Mouse (Mus musculus): ENCODE results near the gene Krtap26-1.

Gene Krtap26-1

DNA sequence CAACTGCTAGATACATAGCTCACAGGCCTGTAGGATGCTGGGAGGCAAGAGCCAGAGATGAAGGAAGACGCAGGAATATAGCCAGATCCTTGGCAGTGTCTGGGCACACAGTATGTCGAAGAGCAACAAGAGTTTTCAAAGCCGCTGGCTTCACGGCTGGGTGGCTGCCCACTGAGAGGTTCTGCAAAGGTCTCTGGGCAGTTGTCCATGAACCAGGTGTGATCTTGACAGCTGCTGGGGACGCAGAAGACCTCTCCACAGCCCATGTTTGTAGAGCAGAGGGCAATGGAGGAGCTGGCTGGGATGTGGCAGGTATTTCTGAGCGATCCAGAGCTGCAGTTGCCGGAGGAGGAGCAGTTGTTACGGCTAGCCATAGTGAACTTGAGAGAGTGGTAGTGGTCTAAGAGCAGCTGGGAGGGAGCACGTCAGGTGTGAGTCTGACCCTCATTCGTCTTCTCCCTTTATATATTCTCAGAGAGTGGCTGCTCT, at the start of gene Krtap26-1:
TSS of gene Krtap26-1 (minus strand) at position 439 of the 489 bp plus-strand sequence.
- no peak for DNase-seq

DNA sequence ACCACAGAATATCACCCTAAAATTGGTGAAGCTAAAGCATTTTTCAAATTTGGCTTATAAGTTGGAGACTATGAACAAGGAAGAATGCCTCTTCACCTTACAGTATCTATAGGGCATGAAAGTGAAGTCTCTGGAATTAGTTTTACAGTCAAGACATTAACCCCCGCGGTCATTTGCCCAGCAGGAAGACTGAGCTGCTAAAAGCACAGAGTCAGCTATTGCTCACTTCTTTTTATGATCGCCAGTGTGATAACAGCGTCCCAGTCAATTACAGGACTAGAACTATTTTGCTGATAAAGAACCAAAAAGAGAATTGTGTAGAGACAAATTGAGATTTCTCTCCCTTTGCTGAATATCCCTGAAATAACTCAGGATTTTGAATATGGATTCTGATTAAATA, 48.7 kb upstream of the Krtap26-1 start:
- DNase-seq, result no peak

DNA sequence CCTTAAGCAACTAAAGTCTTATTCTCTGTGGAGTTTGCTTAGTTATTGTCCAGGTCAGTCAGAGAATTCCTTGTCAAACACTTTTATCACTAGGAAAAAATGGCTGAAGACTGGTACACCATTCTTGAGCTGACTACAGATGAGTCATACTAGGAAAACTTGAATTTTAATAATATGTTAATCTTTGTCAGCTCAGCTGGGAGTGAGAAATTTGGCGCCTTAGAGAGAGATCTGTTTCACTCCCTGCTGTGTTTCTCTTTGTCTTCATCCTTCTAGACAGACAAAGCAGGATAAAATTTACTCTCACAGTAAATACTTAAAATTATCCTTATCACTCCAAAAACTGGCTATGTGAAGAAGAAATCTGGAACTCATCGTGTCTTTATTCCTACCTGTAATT, 33.7 kb upstream of the Krtap26-1 start:
- DNase-seq, result no peak

DNA sequence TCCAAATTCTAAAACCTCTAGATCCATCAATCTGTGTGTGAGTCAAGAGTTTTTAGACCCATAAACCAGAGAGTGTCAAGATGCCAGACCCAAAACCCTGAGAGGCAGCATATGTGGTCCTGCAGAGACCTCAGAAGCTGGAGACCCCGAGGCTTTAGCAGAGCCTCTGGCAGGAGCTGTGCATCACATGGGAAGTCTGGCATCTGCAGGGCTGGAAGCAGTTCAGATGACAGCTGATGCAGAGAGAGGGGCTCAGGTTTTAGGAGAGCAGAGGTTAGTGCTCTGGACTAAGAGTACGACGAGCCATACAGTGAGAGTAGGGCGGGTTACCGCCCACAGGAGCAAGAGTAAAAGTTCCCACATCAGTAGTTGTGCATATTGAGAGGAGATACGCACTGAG, 31.5 kb upstream of the Krtap26-1 start:
- no peak for DNase-seq

DNA sequence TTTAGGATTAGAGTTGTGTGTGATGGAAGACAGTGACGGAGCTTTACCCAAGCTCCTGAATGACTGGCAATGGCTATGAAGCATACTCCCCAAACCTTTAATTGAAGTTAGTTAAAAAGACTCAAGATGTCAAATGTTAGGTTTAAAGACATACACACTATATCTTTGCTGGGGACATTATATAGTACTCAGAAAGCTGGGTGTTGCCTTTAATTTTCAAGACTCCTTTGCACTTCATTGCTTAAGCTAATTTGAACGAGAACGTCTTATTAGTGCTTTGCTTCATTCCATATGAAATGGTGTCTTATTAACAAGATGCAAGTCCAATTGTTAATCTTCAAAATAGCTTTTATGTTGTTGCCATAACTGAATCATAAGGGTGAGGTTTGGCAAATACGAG, 24.0 kb upstream of the Krtap26-1 start, which contains the start of gene Krtap27-1:
TSS of gene Krtap27-1 (minus strand) at position 101 of the 400 bp plus-strand sequence.
- no peak for DNase-seq

DNA sequence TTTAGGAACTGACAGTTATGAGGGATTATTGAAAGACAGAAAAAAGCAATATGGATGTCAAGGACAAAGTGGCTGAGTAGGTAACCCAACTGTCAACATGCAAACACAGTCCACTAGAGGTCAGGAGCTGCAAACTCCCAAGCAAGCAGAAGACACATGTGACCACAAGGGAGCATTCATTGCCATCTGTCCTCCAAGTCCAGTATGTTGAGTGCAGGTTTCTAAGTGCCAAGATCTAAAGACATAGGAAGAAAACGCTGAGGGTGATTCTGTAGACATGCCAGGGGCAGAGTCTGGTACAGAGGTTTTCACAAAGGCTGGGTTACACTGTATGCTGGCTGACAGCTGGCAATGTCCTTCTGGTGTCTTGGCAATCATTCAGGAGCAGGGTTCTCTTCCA, 9.8 kb upstream of the Krtap26-1 start:
- no peak for DNase-seq

DNA sequence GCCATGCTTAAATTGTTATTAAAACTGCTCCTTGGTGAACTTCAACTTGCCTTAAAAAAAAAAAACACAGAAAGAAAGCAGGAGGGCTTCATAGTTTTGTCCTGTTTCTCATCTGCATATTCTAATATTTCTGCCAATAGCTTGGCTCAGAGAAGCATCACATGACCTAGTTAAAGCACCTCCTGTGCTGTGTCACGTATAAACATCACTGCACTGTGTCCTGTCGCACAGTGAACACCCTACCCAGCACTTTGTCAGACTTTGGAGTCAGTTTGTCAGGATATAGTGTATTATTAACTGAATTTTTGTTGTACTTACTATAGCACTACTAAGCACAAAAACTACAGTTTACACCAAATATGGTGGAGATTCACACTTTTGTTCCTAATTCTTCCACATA, 4.4 kb upstream of the Krtap26-1 start:
- DNase-seq, result no peak

DNA sequence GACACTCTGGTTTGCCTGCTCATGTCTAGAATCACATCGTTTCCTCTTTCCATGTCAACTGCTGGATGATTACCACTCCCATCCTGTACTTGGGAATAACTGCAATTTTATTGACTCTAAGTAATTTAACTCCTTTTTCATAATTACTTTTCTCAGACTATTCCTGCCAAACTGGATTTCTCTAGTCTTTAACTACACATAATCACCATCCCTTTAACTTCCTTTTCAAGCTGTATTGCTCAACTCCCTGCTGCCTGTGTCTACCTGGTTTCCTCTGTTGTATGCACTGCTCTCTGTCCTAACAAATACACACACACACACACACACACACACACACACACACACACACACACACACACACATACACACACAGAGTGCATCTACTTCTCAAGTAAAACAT, 3.5 kb upstream of the Krtap26-1 start:
- DNase-seq, result no peak

DNA sequence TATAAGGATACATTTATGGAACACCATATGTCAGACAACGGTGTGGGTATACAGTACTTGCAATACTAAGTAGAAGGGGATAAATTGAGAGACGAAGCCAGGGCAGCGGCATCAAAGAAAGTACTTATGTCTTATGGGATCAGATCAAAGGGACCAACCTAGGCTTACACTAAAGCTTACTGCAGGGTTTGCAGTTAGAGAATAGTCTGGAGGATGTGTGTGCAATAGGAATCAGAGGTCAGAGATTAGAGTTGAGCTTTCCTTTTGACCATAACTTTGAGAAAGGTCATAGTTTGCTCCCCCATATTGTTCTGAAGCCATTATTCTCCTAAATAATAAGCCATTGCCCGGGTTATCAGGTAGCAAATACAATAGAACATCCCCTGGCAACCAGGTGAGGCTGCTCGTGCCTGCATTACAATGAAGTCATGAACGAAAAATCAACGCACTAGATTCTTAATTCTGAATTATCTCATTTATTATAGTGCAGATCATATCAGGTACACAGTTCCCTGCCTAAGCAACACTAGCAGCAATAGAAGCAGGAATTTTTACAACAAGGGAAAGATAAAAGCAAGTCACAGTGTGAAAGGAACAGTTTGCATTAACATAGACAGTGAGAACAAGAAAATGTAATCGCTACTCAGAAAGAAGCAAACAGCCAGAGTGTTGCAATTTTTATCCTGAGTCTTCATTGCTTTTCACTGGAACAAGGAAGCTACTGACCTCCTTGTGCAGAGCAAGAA, 1.1 kb downstream of the Krtap26-1 start:
- DNase-seq, result no peak

DNA sequence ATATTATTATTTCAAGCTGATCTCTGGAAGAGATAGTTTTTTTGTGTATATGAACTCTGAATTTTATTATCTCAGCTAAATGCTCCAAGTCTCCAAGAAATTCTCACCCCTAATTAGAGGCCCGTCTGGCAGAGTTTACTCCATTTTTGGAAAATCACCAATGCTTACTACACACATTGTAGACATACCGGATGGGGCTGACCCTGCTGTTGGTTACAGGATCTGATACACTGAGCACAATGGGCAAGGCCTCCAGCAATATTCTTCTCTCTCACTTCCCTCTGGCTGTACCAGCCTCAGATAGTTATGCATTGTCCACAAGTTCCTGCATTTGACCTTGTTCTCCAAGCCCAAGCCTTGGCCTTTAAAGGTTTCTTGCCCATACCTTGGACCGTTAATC, 7.5 kb downstream of the Krtap26-1 start:
- DNase-seq, result no peak

DNA sequence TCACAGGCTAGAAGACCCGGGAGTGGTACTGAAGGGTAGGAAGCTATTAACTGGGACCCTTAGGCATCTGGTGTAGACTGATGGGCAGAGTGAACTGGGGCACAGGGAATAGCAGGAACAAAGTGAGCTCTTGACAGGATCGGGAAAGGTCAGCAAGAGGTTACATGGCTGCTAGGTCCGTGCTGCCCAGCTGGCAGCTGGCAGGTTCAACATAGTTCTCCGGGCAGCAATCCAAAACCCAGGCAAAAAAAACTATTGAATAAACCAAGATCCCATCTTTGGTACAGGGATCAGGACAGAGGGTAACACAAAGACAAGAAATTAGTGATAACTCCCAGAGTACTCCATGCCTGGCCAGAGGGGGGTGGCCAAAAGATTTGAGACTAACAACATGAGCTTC, 12.5 kb downstream of the Krtap26-1 start:
- DNase-seq, result no peak

DNA sequence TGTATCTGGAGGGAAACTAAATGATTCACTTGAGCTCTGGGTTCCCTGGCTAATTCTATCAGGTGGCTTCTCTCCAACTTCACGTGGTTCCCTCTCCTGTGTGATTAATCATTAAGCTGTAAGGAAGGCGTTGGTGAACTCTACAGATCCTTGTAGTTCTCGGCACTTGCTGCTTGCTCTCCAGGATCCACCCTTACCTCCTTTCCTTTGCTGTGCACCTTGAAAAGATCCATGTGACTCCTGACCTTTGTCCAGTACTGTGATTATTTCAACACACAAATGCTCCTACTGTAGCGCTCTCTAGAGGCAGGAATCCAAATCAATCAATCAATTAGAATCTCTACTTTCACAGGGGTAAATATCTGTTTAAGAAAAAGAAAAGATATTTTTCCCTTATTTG, 16.1 kb downstream of the Krtap26-1 start:
- no peak for DNase-seq

DNA sequence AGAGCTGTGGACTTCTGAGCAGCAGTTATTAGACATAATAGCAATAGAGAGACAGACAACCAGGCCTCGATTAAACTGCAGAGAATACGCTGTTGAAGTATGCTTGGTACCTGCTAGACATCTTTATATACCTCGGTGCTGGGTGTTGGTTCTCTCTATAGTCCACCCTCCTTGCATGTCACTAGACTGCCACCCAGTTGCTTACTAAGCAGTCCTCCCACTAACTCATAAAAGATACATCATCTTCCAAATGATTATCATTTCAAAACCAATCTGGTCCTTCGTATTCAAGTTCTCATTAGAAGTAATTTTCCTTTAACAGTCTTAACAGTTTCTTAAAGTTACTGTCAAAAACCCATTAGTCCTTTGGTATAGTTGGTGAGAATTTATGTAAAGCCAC, 20.0 kb downstream of the Krtap26-1 start, which contains the start of gene 2310079G19Rik:
TSS of gene 2310079G19Rik (minus strand) at position 101 of the 400 bp plus-strand sequence.
- DNase-seq, result no peak

DNA sequence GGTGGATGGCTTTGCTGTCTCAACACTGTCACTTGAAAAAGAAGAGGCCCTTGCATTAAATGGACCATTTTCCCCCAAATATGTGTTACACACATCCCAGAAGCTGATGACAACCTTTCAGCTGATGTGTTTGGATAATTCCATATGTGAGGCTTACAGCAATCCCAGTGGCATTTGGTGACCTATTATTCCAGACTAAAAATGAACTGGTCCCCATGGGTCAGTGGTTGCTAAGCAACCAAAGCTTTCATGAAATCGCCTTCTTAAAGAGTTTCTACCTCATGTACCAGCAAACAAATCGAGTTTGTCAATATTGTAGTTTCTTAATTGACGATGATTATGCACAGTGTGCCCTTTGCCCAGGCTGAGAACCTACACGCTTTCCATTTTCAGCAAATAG, 34.9 kb downstream of the Krtap26-1 start:
- no peak for DNase-seq

DNA sequence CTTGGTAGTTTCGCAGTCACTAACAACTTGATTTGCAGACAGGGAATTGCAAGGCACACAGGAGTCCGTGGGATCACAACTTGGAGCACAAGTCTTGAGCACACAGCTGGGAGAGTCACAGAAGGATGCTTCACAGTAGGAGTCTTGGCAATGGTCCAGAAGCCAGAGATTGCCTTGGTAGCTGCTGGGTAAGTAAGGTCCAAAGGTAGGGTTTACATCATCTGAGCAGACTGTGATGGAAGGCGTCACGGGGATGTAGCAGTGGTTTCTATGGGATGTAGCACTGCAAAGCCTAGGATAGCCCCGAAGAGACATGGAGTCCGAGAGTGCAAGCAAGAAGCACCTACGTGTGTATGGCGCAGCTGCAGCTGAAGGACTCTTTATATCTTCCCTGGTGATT, 35.7 kb downstream of the Krtap26-1 start, which contains the start of gene Krtap24-1:
TSS of gene Krtap24-1 (minus strand) at position 358 of the 400 bp plus-strand sequence.
- no peak for DNase-seq

DNA sequence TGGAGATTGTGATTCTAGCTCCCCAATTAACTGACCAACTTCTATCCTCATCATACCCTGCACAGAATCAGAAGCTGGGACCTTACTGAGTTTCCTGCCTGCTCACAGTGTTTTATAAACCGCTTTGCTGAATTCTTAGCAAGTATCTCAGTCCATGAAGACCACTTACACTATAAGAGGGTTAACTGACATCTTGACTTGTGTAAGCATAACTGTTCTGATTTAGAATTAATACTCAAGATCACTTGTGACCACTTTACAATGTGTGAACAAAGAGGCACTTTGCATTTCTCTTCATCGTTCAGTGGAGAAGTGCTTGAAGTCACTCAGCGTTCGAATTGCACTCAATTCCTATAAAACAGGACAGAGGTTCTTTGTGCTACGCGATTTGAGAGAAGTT, 43.0 kb downstream of the Krtap26-1 start:
- DNase-seq, result no peak

DNA sequence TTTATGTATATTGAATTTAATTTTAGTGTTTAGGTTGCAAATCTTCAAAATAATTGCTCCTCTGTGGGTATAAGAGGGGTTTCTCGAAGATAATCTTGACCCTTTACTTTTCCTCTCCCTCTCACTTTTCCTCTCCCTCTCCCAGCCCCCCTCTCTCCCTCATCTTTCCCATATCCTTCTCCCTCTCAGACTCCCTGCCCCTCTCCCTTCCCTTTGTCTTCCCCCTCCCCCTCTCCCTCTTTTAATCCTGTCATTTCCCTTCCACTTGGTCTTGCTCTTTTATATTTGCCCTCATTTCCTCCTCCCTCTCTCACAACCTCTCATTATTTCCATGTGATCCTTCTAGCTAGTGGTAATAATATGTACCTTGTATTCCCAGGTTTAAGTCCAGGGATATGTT, 45.1 kb downstream of the Krtap26-1 start:
- DNase-seq, result no peak

DNA sequence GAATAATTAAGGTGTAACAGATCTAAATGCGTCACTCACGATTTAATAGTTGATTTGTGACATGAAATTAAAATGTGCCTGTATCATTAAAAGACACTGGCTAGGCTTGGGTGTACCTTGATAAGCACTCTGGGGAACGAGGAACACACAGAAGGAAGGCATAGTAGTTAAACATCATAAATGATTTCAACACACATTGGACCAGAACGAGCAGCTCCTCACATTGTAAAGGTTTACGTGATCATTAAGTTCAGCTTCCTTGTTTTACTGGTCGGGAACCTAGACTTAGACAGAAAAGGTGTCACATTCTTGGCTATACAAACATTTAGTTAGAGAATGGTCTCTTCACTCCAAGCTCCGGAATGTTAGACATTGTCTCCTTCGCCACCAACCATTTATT, 47.3 kb downstream of the Krtap26-1 start:
- DNase-seq, result no peak

DNA sequence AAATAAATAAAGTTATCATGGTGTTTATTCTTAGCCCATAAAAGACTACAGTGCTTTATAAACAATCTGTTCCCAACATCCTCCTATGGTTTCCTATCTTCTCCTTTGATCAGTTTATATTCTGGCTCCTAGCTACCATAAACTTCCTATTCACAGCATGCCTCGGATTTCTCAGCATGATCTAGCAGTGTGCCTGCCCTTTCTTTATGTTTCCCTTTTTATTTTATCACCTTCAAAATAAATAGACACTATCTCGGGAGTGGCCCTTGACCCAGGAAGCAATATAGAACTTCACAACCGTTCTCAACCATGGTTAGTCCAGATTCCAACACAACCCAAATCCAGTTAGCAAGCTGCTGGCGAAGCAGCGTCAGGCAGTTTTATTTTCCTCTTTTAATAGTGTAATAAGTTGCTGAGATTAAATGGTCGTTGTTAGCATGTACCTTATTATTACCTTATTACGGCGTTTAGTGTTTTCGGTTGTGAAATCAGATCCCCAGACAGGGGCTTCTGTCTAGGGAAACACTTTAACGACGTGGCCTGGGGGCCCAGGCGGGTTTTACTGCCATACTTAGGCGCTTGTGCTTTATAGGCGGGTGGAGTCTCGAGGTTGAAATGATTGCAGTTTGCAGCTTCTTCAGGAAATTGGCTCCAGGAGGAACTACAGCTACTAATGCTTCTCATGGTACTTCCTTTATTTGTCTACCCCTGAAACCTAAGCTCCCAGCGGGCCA, 47.9 kb downstream of the Krtap26-1 start:
- DNase-seq, result no peak

Data from thymus, adult 18-20 months (tissue).